Mouse (Mus musculus): ENCODE results near the gene Tut7. TPM values are rescaled to one million over a fixed set of nuclear protein-coding genes. Genes with fewer than 3 reads are reported as not detected.

Gene Tut7
- polyA plus RNA-seq, 1 experiment from 2014 or later, result 43.1 TPM

- WGBS, result 59% methylated on average over 4 of the region's 4 CpGs
- Histone ChIP-seq H3K9me3 (ENCODE audit: control insufficient read depth, low read length) (no peaks in the 10 kb centered on the region), H3K4me1 (replicated peaks; ENCODE audit: control insufficient read depth, insufficient read depth, low read length) (no peaks in the 10 kb centered on the region), H3K27me3 (ENCODE audit: control insufficient read depth, insufficient read depth, low read length) (no peaks in the 10 kb centered on the region), H3K27ac (no peak overlapping the region), H3K36me3 (replicated peaks; ENCODE audit: control insufficient read depth, insufficient read depth) (no peaks in the 10 kb centered on the region), H3K4me3 (replicated peaks; ENCODE audit: low read length) (no peak overlapping the region), H3K9ac (no peak overlapping the region), H3K4me2 (replicated peaks) (no peak overlapping the region)
- ATAC-seq (ENCODE audit: low FRiP score) (no peak; the same call in 1 of the 2 replicates), DNase-seq (ENCODE audit: low spot score) (no peak)
These were observed 12.0 kb upstream of the Tut7 start for GRCm38 (mm10) chr13:59834786-59835452.

GRCm38 (mm10) chr13:59832871-59833270 lies 9.9 kb upstream of the Tut7 start:
- H3K4me3 ChIP-seq (replicated peaks; ENCODE audit: low read length), result no peak overlapping the region
- WGBS, result 88% methylated on average over 7 of the region's 7 CpGs
- no peak for ATAC-seq (ENCODE audit: low FRiP score)
- no peaks in the 10 kb centered on the region for H3K4me1 ChIP-seq (replicated peaks; ENCODE audit: control insufficient read depth, insufficient read depth, low read length)
- H3K36me3 ChIP-seq (replicated peaks; ENCODE audit: control insufficient read depth, insufficient read depth), result no peaks in the 10 kb centered on the region
- H3K27me3 ChIP-seq (ENCODE audit: control insufficient read depth, insufficient read depth, low read length), result no peaks in the 10 kb centered on the region
- no peak for DNase-seq (ENCODE audit: low spot score)
- no peaks in the 10 kb centered on the region for H3K9me3 ChIP-seq (ENCODE audit: control insufficient read depth, low read length)
- H3K4me2 ChIP-seq (replicated peaks), result no peak overlapping the region
- no peak overlapping the region for H3K27ac ChIP-seq
- H3K9ac ChIP-seq, result no peak overlapping the region

- 79% methylated on average over 7 of the region's 7 CpGs for WGBS
These were observed 9.5 kb upstream of the Tut7 start for GRCm38 (mm10) chr13:59832454-59832853.

GRCm38 (mm10) chr13:59825966-59826365 lies 3.0 kb upstream of the Tut7 start:
- DNase-seq (ENCODE audit: low spot score) (no peak), ATAC-seq (ENCODE audit: low FRiP score) (no peak)
- no peak overlapping the region for H3K4me2 ChIP-seq (replicated peaks)
- no peaks in the 10 kb centered on the region for H3K27me3 ChIP-seq (ENCODE audit: control insufficient read depth, insufficient read depth, low read length)
- no peak overlapping the region for H3K4me3 ChIP-seq (replicated peaks; ENCODE audit: low read length)
- no peak overlapping the region for H3K9ac ChIP-seq
- H3K36me3 ChIP-seq (replicated peaks; ENCODE audit: control insufficient read depth, insufficient read depth), result peaks cover 3% of the 10 kb centered on the region
- H3K9me3 ChIP-seq (ENCODE audit: control insufficient read depth, low read length), result no peaks in the 10 kb centered on the region
- H3K4me1 ChIP-seq (replicated peaks; ENCODE audit: control insufficient read depth, insufficient read depth, low read length), result peaks cover 11% of the 10 kb centered on the region
- H3K27ac ChIP-seq, result no peak overlapping the region

More at GRCm38 (mm10) chr13:59832454-59832853, 9.5 kb upstream of the Tut7 start:
- Histone ChIP-seq H3K36me3 (replicated peaks; ENCODE audit: control insufficient read depth, insufficient read depth) (no peaks in the 10 kb centered on the region), H3K9ac (no peak overlapping the region), H3K4me3 (replicated peaks; ENCODE audit: low read length) (no peak overlapping the region), H3K9me3 (ENCODE audit: control insufficient read depth, low read length) (no peaks in the 10 kb centered on the region), H3K27ac (no peak overlapping the region), H3K4me1 (replicated peaks; ENCODE audit: control insufficient read depth, insufficient read depth, low read length) (no peaks in the 10 kb centered on the region), H3K4me2 (replicated peaks) (no peak overlapping the region), H3K27me3 (ENCODE audit: control insufficient read depth, insufficient read depth, low read length) (no peaks in the 10 kb centered on the region)
- DNase-seq (ENCODE audit: low spot score) (no peak), ATAC-seq (ENCODE audit: low FRiP score) (no peak)

GRCm38 (mm10) chr13:59820836-59821235 lies 2.1 kb downstream of the Tut7 start:
- no peaks in the 10 kb centered on the region for H3K27me3 ChIP-seq (ENCODE audit: control insufficient read depth, insufficient read depth, low read length)
- peaks cover 37% of the 10 kb centered on the region for H3K4me1 ChIP-seq (replicated peaks; ENCODE audit: control insufficient read depth, insufficient read depth, low read length)
- H3K4me3 ChIP-seq (replicated peaks; ENCODE audit: low read length), result no peak overlapping the region
- peaks cover 41% of the 10 kb centered on the region for H3K36me3 ChIP-seq (replicated peaks; ENCODE audit: control insufficient read depth, insufficient read depth)
- no peak overlapping the region for H3K9ac ChIP-seq
- H3K27ac ChIP-seq, result no peak overlapping the region
- no peaks in the 10 kb centered on the region for H3K9me3 ChIP-seq (ENCODE audit: control insufficient read depth, low read length)
- H3K4me2 ChIP-seq (replicated peaks), result peak overlapping the region; percentile 60
- ATAC-seq (ENCODE audit: low FRiP score), result no peak
- no peak for DNase-seq (ENCODE audit: low spot score)
- 91% methylated on average over 3 of the region's 3 CpGs for WGBS

- no peak overlapping the region for H3K4me3 ChIP-seq (replicated peaks; ENCODE audit: low read length)
- H3K4me2 ChIP-seq (replicated peaks), result peak overlapping the region; percentile 60
- peak overlapping the region; percentile 14 for H3K9ac ChIP-seq
These were observed 2.8 kb downstream of the Tut7 start for GRCm38 (mm10) chr13:59820114-59820513.

GRCm38 (mm10) chr13:59817352-59817751 lies 5.6 kb downstream of the Tut7 start:
- whole genome bisulfite sequencing, result 91% methylated on average over 4 of the region's 4 CpGs
- no peak overlapping the region for H3K4me3 ChIP-seq (replicated peaks; ENCODE audit: low read length)
- H3K36me3 ChIP-seq (replicated peaks; ENCODE audit: control insufficient read depth, insufficient read depth), result peaks cover 71% of the 10 kb centered on the region
- H3K27me3 ChIP-seq (ENCODE audit: control insufficient read depth, insufficient read depth, low read length), result no peaks in the 10 kb centered on the region
- H3K9me3 ChIP-seq (ENCODE audit: control insufficient read depth, low read length), result no peaks in the 10 kb centered on the region
- no peak overlapping the region for H3K9ac ChIP-seq
- ATAC-seq (ENCODE audit: low FRiP score), result no peak
- H3K27ac ChIP-seq, result no peak overlapping the region
- no peak for DNase-seq (ENCODE audit: low spot score)
- H3K4me1 ChIP-seq (replicated peaks; ENCODE audit: control insufficient read depth, insufficient read depth, low read length), result peaks cover 37% of the 10 kb centered on the region
- no peak overlapping the region for H3K4me2 ChIP-seq (replicated peaks)

More at GRCm38 (mm10) chr13:59820114-59820513, 2.8 kb downstream of the Tut7 start:
- no peak for ATAC-seq (ENCODE audit: low FRiP score)
- DNase-seq (ENCODE audit: low spot score), result no peak
- Histone ChIP-seq H3K27ac (no peak overlapping the region), H3K9me3 (ENCODE audit: control insufficient read depth, low read length) (no peaks in the 10 kb centered on the region), H3K27me3 (ENCODE audit: control insufficient read depth, insufficient read depth, low read length) (no peaks in the 10 kb centered on the region), H3K36me3 (replicated peaks; ENCODE audit: control insufficient read depth, insufficient read depth) (peaks cover 48% of the 10 kb centered on the region), H3K4me1 (replicated peaks; ENCODE audit: control insufficient read depth, insufficient read depth, low read length) (peaks cover 37% of the 10 kb centered on the region)
- WGBS, result 85% methylated on average over 4 of the region's 4 CpGs

GRCm38 (mm10) chr13:59814109-59814591 lies 8.8 kb downstream of the Tut7 start:
- Histone ChIP-seq H3K9me3 (ENCODE audit: control insufficient read depth, low read length) (no peaks in the 10 kb centered on the region), H3K4me1 (replicated peaks; ENCODE audit: control insufficient read depth, insufficient read depth, low read length) (peaks cover 8% of the 10 kb centered on the region; the same call in 1 of the 2 replicates), H3K27me3 (ENCODE audit: control insufficient read depth, insufficient read depth, low read length) (no peaks in the 10 kb centered on the region), H3K36me3 (replicated peaks; ENCODE audit: control insufficient read depth, insufficient read depth) (peaks cover 88% of the 10 kb centered on the region), H3K4me3 (replicated peaks; ENCODE audit: low read length) (no peak overlapping the region), H3K9ac (no peak overlapping the region), H3K4me2 (replicated peaks) (no peak overlapping the region), H3K27ac (no peak overlapping the region)
- DNase-seq (ENCODE audit: low spot score) (no peak), ATAC-seq (ENCODE audit: low FRiP score) (no peak)
- WGBS, result 75% methylated on average over 6 of the region's 6 CpGs

- Histone ChIP-seq H3K27me3 (ENCODE audit: control insufficient read depth, insufficient read depth, low read length) (no peaks in the 10 kb centered on the region), H3K4me3 (replicated peaks; ENCODE audit: low read length) (no peak overlapping the region), H3K4me2 (replicated peaks) (no peak overlapping the region), H3K27ac (no peak overlapping the region), H3K9me3 (ENCODE audit: control insufficient read depth, low read length) (no peaks in the 10 kb centered on the region), H3K36me3 (replicated peaks; ENCODE audit: control insufficient read depth, insufficient read depth) (peaks cover 95% of the 10 kb centered on the region), H3K4me1 (replicated peaks; ENCODE audit: control insufficient read depth, insufficient read depth, low read length) (no peaks in the 10 kb centered on the region), H3K9ac (no peak overlapping the region)
- ATAC-seq (ENCODE audit: low FRiP score) (no peak), DNase-seq (ENCODE audit: low spot score) (no peak)
- WGBS, result 97% methylated on average over 3 of the region's 3 CpGs
These were observed 11.4 kb downstream of the Tut7 start for GRCm38 (mm10) chr13:59811581-59811980.

Measured in hindbrain, embryonic 14.5 days (tissue).